Comparison of ENCODE assay signal across 24 mouse cellular contexts in genomic region chr10:39018635-39019034, GRCm38 (mm10). TPM values are rescaled to one million over a fixed set of nuclear protein-coding genes. Genes with fewer than 3 reads are reported as not detected.
"Had no signal": no experiment of that assay in that cellular context is flagged by ENCODE, and none has a peak within 500 bp of the region (broad histone marks: within the 10 kb centered on the region; RNA-seq: fewer than 3 reads in every experiment).

No protein-coding gene starts in this region.

- H3K4me3 ChIP-seq: layer of hippocampus, adult 2 months; limb, embryonic 12.5 days; limb, embryonic 15.5 days; midbrain, embryonic 13.5 days; neural tube, embryonic 12.5 days had no signal

- H3K4me2 ChIP-seq: limb, embryonic 12.5 days; limb, embryonic 15.5 days; liver, embryonic 11.5 days; lung, embryonic 14.5 days; midbrain, embryonic 13.5 days; neural tube, embryonic 12.5 days had no signal

- H3K9ac ChIP-seq: limb, embryonic 12.5 days; limb, embryonic 15.5 days; liver, embryonic 14.5 days; liver, postnatal 0 days; lung, embryonic 14.5 days; midbrain, embryonic 13.5 days; neural tube, embryonic 12.5 days had no signal

- DNase-seq: kidney, adult 2 months; kidney, postnatal 25 days; layer of hippocampus, adult 9-11 months; left cerebral cortex, postnatal 4 days; liver, postnatal 0 days; lung, embryonic 14.5 days; right cerebral cortex, adult 18-20 months; right cerebral cortex, postnatal 14 days; right cerebral cortex, postnatal 4 days; thymus, adult 2 months; thymus, postnatal 14 days; thymus, postnatal 4 days had no signal

- H3K36me3 ChIP-seq: limb, embryonic 12.5 days; midbrain, embryonic 13.5 days; neural tube, embryonic 12.5 days had no signal

- ATAC-seq: intestine, postnatal 0 days; liver, postnatal 0 days; lung, postnatal 0 days; midbrain, embryonic 13.5 days had no signal

- H3K9me3 ChIP-seq: limb, embryonic 12.5 days; limb, embryonic 15.5 days; midbrain, embryonic 13.5 days; neural tube, embryonic 12.5 days had no signal

- H3K27me3 ChIP-seq: limb, embryonic 12.5 days; limb, embryonic 15.5 days; midbrain, embryonic 13.5 days; neural tube, embryonic 12.5 days had no signal

- H3K4me1 ChIP-seq: limb, embryonic 12.5 days; limb, embryonic 15.5 days; midbrain, embryonic 13.5 days; neural tube, embryonic 12.5 days had no signal

- H3K27ac ChIP-seq: kidney, postnatal 0 days; layer of hippocampus, adult 2 months; limb, embryonic 12.5 days; limb, embryonic 15.5 days; liver, embryonic 14.5 days; macrophage; midbrain, embryonic 13.5 days; neural tube, embryonic 12.5 days; stomach, postnatal 0 days had no signal

RNA-seq across cellular contexts. Expression of gene Lama4, which starts 53.3 kb away (rescaled TPM):
- polyA plus RNA-seq: macrophage had no signal
